Mouse (Mus musculus) ES-E14 (cell line): ENCODE results near the gene Cyb561a3. TPM values are rescaled to one million over a fixed set of nuclear protein-coding genes. Genes with fewer than 3 reads are reported as not detected.
A peak's percentile ranks its signal among the peaks of the same experiment; 100 is the strongest.

Source experiments
- DNase-seq: peaks from one replicate; pipeline ENCODE4 v3.0.0-alpha.2; 2013; ENCODE audit warnings: low read depth, low spot score
- H3K27ac ChIP-seq: 2 replicates; pipeline ENCODE4 v1.5.1; 2012; ENCODE audit warnings: low read depth, mild to moderate bottlenecking, low read length, moderate library complexity, mixed read lengths; ENCODE audit not compliant: poor library complexity, insufficient read depth, severe bottlenecking
- H3K36me3 ChIP-seq: 2 replicates; pipeline ENCODE4 v1.6.1; 2012; ENCODE audit warnings: mild to moderate bottlenecking, low read length, moderate library complexity, mixed read lengths; ENCODE audit not compliant: control insufficient read depth, poor library complexity, insufficient read depth, severe bottlenecking
- H3K4me1 ChIP-seq, 2 experiments: fragments of 150-350 bp in 1 of 2; sonication (generic) in 1 of 2; 2 replicates each; pipeline ENCODE4 v1.6.1; 2012; ENCODE audit warnings: low read length in 2 of 2, mild to moderate bottlenecking in 1 of 2, mixed read lengths in 1 of 2; ENCODE audit not compliant: control insufficient read depth in 2 of 2, insufficient read depth in 2 of 2, poor library complexity in 1 of 2
- H3K4me3 ChIP-seq, 2 experiments: fragments of 150-350 bp in 1 of 2; sonication (generic) in 1 of 2; 2 replicates each; pipeline ENCODE4 v1.5.1; 2012; ENCODE audit warnings: low read length in 2 of 2, low read depth in 1 of 2, mild to moderate bottlenecking in 1 of 2, mixed read lengths in 1 of 2; ENCODE audit not compliant: insufficient read depth in 1 of 2, poor library complexity in 1 of 2, severe bottlenecking in 1 of 2
- H3K9ac ChIP-seq: 2 replicates; pipeline ENCODE4 v1.6.1; 2012; ENCODE audit warnings: low read depth, mild to moderate bottlenecking, low read length, mixed read lengths; ENCODE audit not compliant: poor library complexity, insufficient read depth, severe bottlenecking
- H3K9me3 ChIP-seq: fragments of 150-350 bp; sonication (generic); 2 replicates; pipeline ENCODE4 v1.6.1; 2012; ENCODE audit warnings: low read depth, mild to moderate bottlenecking, low read length; ENCODE audit not compliant: control insufficient read depth, insufficient read depth
- CHD2 ChIP-seq: IDR thresholded peaks from 2 replicates; pipeline ENCODE4 v1.6.1; 2014; ENCODE audit warnings: mild to moderate bottlenecking, low read depth, low read length, inconsistent platforms
- HCFC1 ChIP-seq: IDR thresholded peaks from 2 replicates; pipeline ENCODE4 v1.6.1; 2012; ENCODE audit warnings: low read length, inconsistent platforms, borderline replicate concordance; ENCODE audit not compliant: insufficient read depth
- MAFK ChIP-seq: IDR thresholded peaks from 2 replicates; pipeline ENCODE4 v1.6.1; 2014; ENCODE audit warnings: mild to moderate bottlenecking, low read depth, low read length, inconsistent platforms; ENCODE audit not compliant: insufficient read depth
- ZC3H11A ChIP-seq: IDR thresholded peaks from 2 replicates; pipeline ENCODE4 v1.6.1; 2012; ENCODE audit warnings: low read depth, mild to moderate bottlenecking, inconsistent platforms, low read length, borderline replicate concordance
- ZNF384 ChIP-seq: IDR thresholded peaks from 2 replicates; pipeline ENCODE4 v1.6.1; 2012; ENCODE audit warnings: low read depth, low read length, inconsistent platforms
- in situ Hi-C, 2 experiments: fragments of 600-800 bp; cut with MboI; formaldehyde crosslinking; loops; one replicate each; pipeline ENCODE4 v1.15.1; 2025; ENCODE audit warnings: low sequenced_read_pairs in 2 of 2, inconsistent platforms in 1 of 2; ENCODE audit not compliant: unreplicated experiment in 2 of 2
- total RNA-seq: library from RNA; depleted of rRNA; stranded (reverse); fragments of 300-350 nt; gene quantifications from 2 replicates; pipeline ENCODE4 v1.2.3, GENCODE M21; 2012

Cyb561a3 gene
- total RNA-seq, 1 experiment: 12.9 TPM

- peaks cover 12 to 21% of the 10 kb centered on the region in 2 experiments for H3K4me1 ChIP-seq
- TF ChIP-seq ZNF384 (no peak), HCFC1 (no peak), ZC3H11A (no peak), CHD2 (no peak), MAFK (no peak)
- peak overlapping the region; percentile 46 for H3K9ac ChIP-seq
- in situ Hi-C loops: loop anchor here in 1 of 2 experiments (25.0 kb wide), 3 partner anchors 717 to 1692 kb away; partner anchors contain the start of genes B3gat3 and Incenp
- peak overlapping the region in 1 of 2 experiments; percentile 9; a peak in 1 of 4 replicates for H3K4me3 ChIP-seq
- DNase-seq: no peak
- no peaks in the 10 kb centered on the region for H3K9me3 ChIP-seq
- H3K36me3 ChIP-seq: peaks cover 17% of the 10 kb centered on the region
- H3K27ac ChIP-seq: peak overlapping the region; percentile 14; the same call in 1 of the 2 replicates
Measured at GRCm38 (mm10) chr19:10603660-10604523, 26.9 kb downstream of the Cyb561a3 start.

DNA sequence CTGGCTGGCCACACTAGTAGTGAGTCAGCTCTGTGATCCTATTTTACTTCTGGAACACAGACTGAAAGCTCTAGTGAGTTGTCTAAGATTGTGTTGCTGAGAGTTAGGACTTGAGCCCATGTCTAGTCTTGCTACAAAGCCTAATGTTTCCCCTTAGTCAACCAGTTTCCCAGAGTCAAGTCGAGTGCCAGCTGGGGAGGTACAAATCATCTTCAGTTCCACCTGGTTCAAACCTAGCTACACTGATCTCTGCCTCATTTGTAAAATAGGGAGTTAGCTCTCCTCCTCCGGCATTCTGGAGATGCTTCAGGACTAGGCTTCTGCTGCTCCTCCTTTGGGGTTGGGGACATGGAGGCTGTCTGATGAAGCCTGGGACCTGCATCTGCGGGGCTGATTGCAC, 27.6 kb downstream of the Cyb561a3 start:
- Histone ChIP-seq H3K36me3 (peaks cover 20% of the 10 kb centered on the region), H3K4me1 (peaks cover 12 to 21% of the 10 kb centered on the region in 2 experiments), H3K4me3 (peak overlapping the region; percentile 58 to 87), H3K9ac (peak overlapping the region; percentile 83; the same call in 1 of the 2 replicates), H3K9me3 (no peaks in the 10 kb centered on the region), H3K27ac (peak overlapping the region; percentile 73; the same call in 1 of the 2 replicates)
- no peak for DNase-seq
- TF ChIP-seq MAFK (no peak), CHD2 (no peak), HCFC1 (no peak), ZNF384 (no peak), ZC3H11A (no peak)
- in situ Hi-C loops: loop anchor here in 1 of 2 experiments (25.0 kb wide), 3 partner anchors 717 to 1692 kb away; partner anchors contain the start of genes B3gat3 and Incenp

GRCm38 (mm10) chr19:10605293-10605900, 28.4 kb downstream of the Cyb561a3 start, which contains the start of the genes Ddb1 and Tkfc:
Gene Ddb1, plus strand, starts transcription at chr19:10605327.
Gene Tkfc, minus strand, starts transcription at chr19:10605654.
- Histone ChIP-seq H3K4me1 (peaks cover 12 to 21% of the 10 kb centered on the region in 2 experiments), H3K27ac (peak within 1 kb of the TSS; percentile 77), H3K9ac (peak within 1 kb of the TSS; percentile 99), H3K36me3 (peaks cover 26% of the 10 kb centered on the region), H3K4me3 (peak within 1 kb of the TSS; percentile 87 to 96), H3K9me3 (no peaks in the 10 kb centered on the region)
- DNase-seq: peak; percentile 98
- in situ Hi-C loops: loop anchor here in 1 of 2 experiments (25.0 kb wide), 3 partner anchors 718 to 1693 kb away; partner anchors contain the start of genes B3gat3 and Incenp
- TF ChIP-seq HCFC1 (peak; percentile 64; the same call in 1 of the 2 replicates), MAFK (0 out of 2 replicates have a peak, but pooled peaks have one; percentile 3), CHD2 (no peak)

DNA sequence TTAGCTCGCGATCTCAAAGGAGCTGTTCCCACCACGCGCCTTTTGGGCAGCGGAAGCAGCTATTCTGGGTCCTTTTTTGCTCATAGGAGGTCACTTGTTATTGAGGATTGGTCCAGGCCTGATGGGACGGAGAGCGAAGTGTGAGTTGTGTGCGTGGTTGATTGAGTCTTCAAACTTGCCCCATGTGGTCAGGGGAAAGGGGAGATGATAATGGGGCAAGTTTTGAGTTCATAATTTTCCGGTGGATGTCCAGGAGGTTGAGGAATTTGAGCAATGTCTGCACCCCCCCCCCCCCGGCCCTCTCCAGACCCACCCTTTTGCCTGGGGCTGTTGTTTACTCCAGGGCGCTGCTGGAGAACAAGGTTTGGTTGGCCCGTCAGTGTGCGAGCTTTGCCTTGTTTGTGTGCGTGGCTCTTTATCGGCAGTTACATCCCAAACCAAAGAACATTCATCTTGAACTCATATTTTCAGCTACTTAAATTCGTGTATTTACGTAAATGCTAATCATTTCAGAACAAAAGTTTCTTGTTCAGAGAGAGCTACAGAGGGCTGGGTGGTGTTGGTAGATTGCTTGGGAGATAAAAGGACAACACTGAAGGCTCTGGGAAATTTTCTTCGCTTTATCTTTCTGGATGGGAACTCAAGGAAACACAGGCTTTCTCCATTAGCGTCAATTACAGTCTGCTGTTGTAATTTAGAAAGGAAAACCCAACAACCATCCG, 29.1 kb downstream of the Cyb561a3 start:
- peak; percentile 45 for DNase-seq
- TF ChIP-seq ZNF384 (no peak), ZC3H11A (no peak), MAFK (no peak), HCFC1 (no peak), CHD2 (no peak)
- Histone ChIP-seq H3K9me3 (no peaks in the 10 kb centered on the region), H3K27ac (peak overlapping the region; percentile 77), H3K36me3 (peaks cover 33% of the 10 kb centered on the region), H3K4me3 (peak overlapping the region; percentile 87 to 96), H3K9ac (peak overlapping the region; percentile 99), H3K4me1 (peaks cover 12 to 21% of the 10 kb centered on the region in 2 experiments)
- in situ Hi-C loops: loop anchor here in 1 of 2 experiments (25.0 kb wide), 3 partner anchors 719 to 1694 kb away; partner anchors contain the start of genes B3gat3 and Incenp
